ENCODE assay signal across 23 mouse cellular contexts in the genomic region with DNA sequence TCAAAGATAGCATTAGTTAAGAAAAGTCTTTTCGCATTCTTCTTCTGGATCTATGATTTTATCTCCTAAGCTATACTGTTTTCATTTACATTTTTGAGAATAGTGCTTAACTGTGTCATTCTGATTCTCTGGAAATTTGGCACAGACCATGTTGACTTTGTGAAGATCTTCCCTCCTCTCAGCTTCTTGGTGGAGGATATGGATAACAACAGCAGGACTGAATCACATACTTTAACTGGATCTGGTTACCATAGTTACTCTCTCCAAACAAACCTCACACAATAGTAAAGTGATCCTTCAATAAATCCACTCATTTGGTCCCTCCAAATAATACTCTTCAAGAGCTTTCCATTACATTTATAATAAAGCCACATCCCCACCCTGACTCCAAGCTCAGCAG.
"Had no signal": no experiment of that assay in that cellular context is flagged by ENCODE, and none has a peak within 500 bp of the region (broad histone marks: within the 10 kb centered on the region; RNA-seq: fewer than 3 reads in every experiment).

No protein-coding gene starts in this region.

- H3K27ac ChIP-seq: left cerebral cortex, adult 2 months; limb, embryonic 12.5 days; liver, embryonic 12.5 days; liver, embryonic 15.5 days; lung, embryonic 15.5 days; neural tube, embryonic 12.5 days; neural tube, embryonic 15.5 days; stomach, postnatal 0 days had no signal

- H3K36me3 ChIP-seq: limb, embryonic 12.5 days; liver, embryonic 12.5 days; liver, embryonic 15.5 days; lung, embryonic 15.5 days; neural tube, embryonic 12.5 days; neural tube, embryonic 15.5 days had no signal

- H3K9ac ChIP-seq: limb, embryonic 12.5 days; liver, embryonic 12.5 days; liver, embryonic 15.5 days; lung, embryonic 15.5 days; neural tube, embryonic 12.5 days; neural tube, embryonic 15.5 days had no signal

- H3K4me2 ChIP-seq: limb, embryonic 12.5 days; liver, embryonic 12.5 days; liver, embryonic 15.5 days; lung, embryonic 15.5 days; neural tube, embryonic 12.5 days; neural tube, embryonic 15.5 days had no signal

- H3K9me3 ChIP-seq: limb, embryonic 12.5 days; liver, embryonic 12.5 days; liver, embryonic 15.5 days; lung, embryonic 15.5 days; neural tube, embryonic 12.5 days; neural tube, embryonic 15.5 days had no signal

- ATAC-seq: intestine, postnatal 0 days; liver, embryonic 12.5 days had no signal

- H3K27me3 ChIP-seq: limb, embryonic 12.5 days; liver, embryonic 12.5 days; liver, embryonic 15.5 days; lung, embryonic 15.5 days; neural tube, embryonic 12.5 days; neural tube, embryonic 15.5 days had no signal

- H3K4me1 ChIP-seq: limb, embryonic 12.5 days; liver, embryonic 12.5 days; liver, embryonic 15.5 days; lung, embryonic 15.5 days; neural tube, embryonic 12.5 days; neural tube, embryonic 15.5 days had no signal

- H3K4me3 ChIP-seq: left cerebral cortex, adult 2 months; limb, embryonic 12.5 days; liver, embryonic 12.5 days; liver, embryonic 15.5 days; lung, embryonic 15.5 days; neural tube, embryonic 12.5 days; neural tube, embryonic 15.5 days had no signal

- DNase-seq: kidney, adult 2 months; kidney, postnatal 10 days; kidney, postnatal 36 days; layer of hippocampus, postnatal 36 days; liver; lung, adult 18-20 months; lung, postnatal 10 days; lung, postnatal 36 days; midbrain, embryonic 14.5 days; right cerebral cortex, postnatal 14 days; right cerebral cortex, postnatal 4 days; thymus, adult 2 months; thymus, postnatal 14 days; thymus, postnatal 4 days had no signal
